Mouse (Mus musculus): Measurements from ENCODE around the gene Pbx4. TPM values are rescaled to one million over a fixed set of nuclear protein-coding genes. Genes with fewer than 3 reads are reported as not detected.

Gene Pbx4
- polyA plus RNA-seq, 1 experiment = 9.7 TPM

GRCm38 (mm10) chr8:69902163-69903062 is 70.1 kb downstream of the Pbx4 start, which contains the start of the genes Tssk6, Ndufa13 and Yjefn3:
Gene Tssk6 (plus strand): TSS chr8:69902184.
Gene Ndufa13 (minus strand): TSS chr8:69902558.
Gene Yjefn3 (minus strand): TSS chr8:69902712.
- Histone ChIP-seq H3K27ac (ENCODE audit: control insufficient read depth, insufficient read depth, low read depth, low read length, poor library complexity) (peak within 1 kb of the TSS; percentile 94), H3K4me1 (ENCODE audit: control insufficient read depth, insufficient read depth, low read length) (no peaks in the 10 kb centered on the region; the same call in 1 of the 2 replicates), H3K4me3 (replicated peaks; ENCODE audit: control insufficient read depth, low read depth, low read length) (peak within 1 kb of the TSS; percentile 88)
- 3% methylated on average over 89 of the region's 89 CpGs for WGBS
- TF ChIP-seq CTCF (IDR thresholded peaks at IDR 0.05; ENCODE audit: control insufficient read depth, insufficient read depth, low read length) (no peak), POLR2A (IDR thresholded peaks at IDR 0.05; ENCODE audit: borderline replicate concordance, control insufficient read depth, low read depth, low read length) (0 out of 2 replicates have a peak, but pooled peaks have one; percentile 39)

- under 1% methylated on average over 45 of the region's 45 CpGs for WGBS
- H3K4me1 ChIP-seq (ENCODE audit: control insufficient read depth, insufficient read depth, low read length) = no peaks in the 10 kb centered on the region; the same call in 1 of the 2 replicates
- TF ChIP-seq POLR2A (IDR thresholded peaks at IDR 0.05; ENCODE audit: borderline replicate concordance, control insufficient read depth, low read depth, low read length) (peak; percentile 66; the same call in 1 of the 2 replicates), CTCF (IDR thresholded peaks at IDR 0.05; ENCODE audit: control insufficient read depth, insufficient read depth, low read length) (no peak)
- peak overlapping the region; percentile 88 for H3K4me3 ChIP-seq (replicated peaks; ENCODE audit: control insufficient read depth, low read depth, low read length)
- H3K27ac ChIP-seq (ENCODE audit: control insufficient read depth, insufficient read depth, low read depth, low read length, poor library complexity) = peak overlapping the region; percentile 94
Measured at GRCm38 (mm10) chr8:69903063-69903542, 70.8 kb downstream of the Pbx4 start.

- H3K27ac ChIP-seq (ENCODE audit: control insufficient read depth, insufficient read depth, low read depth, low read length, poor library complexity) = no peak overlapping the region
- 85% methylated on average over 8 of the region's 8 CpGs for WGBS
- TF ChIP-seq CTCF (IDR thresholded peaks at IDR 0.05; ENCODE audit: control insufficient read depth, insufficient read depth, low read length) (no peak), POLR2A (IDR thresholded peaks at IDR 0.05; ENCODE audit: borderline replicate concordance, control insufficient read depth, low read depth, low read length) (no peak)
- no peaks in the 10 kb centered on the region; the same call in 1 of the 2 replicates for H3K4me1 ChIP-seq (ENCODE audit: control insufficient read depth, insufficient read depth, low read length)
- no peak overlapping the region for H3K4me3 ChIP-seq (replicated peaks; ENCODE audit: control insufficient read depth, low read depth, low read length)
Measured at GRCm38 (mm10) chr8:69904096-69904495, 71.8 kb downstream of the Pbx4 start.

GRCm38 (mm10) chr8:69906260-69906659 is 74.0 kb downstream of the Pbx4 start:
- 82% methylated on average over 2 of the region's 2 CpGs for WGBS
- Histone ChIP-seq H3K4me3 (replicated peaks; ENCODE audit: control insufficient read depth, low read depth, low read length) (no peak overlapping the region), H3K27ac (ENCODE audit: control insufficient read depth, insufficient read depth, low read depth, low read length, poor library complexity) (no peak overlapping the region), H3K4me1 (ENCODE audit: control insufficient read depth, insufficient read depth, low read length) (no peaks in the 10 kb centered on the region)
- TF ChIP-seq POLR2A (IDR thresholded peaks at IDR 0.05; ENCODE audit: borderline replicate concordance, control insufficient read depth, low read depth, low read length) (no peak), CTCF (IDR thresholded peaks at IDR 0.05; ENCODE audit: control insufficient read depth, insufficient read depth, low read length) (no peak)

DNA sequence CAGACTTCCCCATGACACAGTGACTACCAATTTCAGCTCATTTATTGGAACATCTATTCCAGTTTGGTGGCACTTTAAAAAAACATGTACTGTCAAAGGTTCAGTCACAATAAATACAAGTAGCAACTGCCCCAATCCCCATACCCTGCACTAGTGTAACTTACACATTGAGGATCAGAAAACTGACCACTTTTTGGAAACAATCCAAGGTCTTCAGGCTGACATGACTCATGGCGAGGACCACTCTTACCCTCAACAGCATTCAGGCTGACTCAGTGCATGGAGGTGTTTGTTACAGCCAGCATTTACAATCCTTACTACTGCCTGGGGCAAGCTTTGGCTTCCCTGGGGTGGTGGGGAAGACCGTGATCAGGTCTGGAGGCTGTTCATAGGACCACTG is 74.8 kb downstream of the Pbx4 start:
- H3K27ac ChIP-seq (ENCODE audit: control insufficient read depth, insufficient read depth, low read depth, low read length, poor library complexity) = no peak overlapping the region
- 73% methylated on average over 2 of the region's 2 CpGs for WGBS
- H3K4me1 ChIP-seq (ENCODE audit: control insufficient read depth, insufficient read depth, low read length) = no peaks in the 10 kb centered on the region
- no peak overlapping the region for H3K4me3 ChIP-seq (replicated peaks; ENCODE audit: control insufficient read depth, low read depth, low read length)
- TF ChIP-seq POLR2A (IDR thresholded peaks at IDR 0.05; ENCODE audit: borderline replicate concordance, control insufficient read depth, low read depth, low read length) (no peak), CTCF (IDR thresholded peaks at IDR 0.05; ENCODE audit: control insufficient read depth, insufficient read depth, low read length) (no peak)

DNA sequence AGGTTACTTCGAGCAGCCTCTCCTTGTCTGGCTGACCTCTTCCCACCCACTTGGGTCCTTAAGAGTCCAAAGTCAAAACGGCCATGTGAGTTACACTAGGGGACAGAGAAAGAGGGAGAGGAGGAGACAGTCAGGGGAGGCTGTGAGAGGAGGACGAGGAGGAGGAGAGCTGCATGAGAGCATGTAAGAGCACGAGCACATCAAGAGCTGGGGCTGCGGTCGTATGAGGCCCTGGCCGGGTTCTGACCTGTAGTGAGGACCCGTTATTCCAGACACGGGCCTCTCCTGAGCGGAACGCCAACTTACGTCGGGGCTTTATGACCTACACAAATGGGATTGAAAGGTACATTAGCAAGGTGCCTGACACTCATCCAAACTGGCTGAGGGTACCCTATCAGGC is 79.6 kb downstream of the Pbx4 start:
- H3K4me3 ChIP-seq (replicated peaks; ENCODE audit: control insufficient read depth, low read depth, low read length) = no peak overlapping the region
- no peaks in the 10 kb centered on the region for H3K4me1 ChIP-seq (ENCODE audit: control insufficient read depth, insufficient read depth, low read length)
- no peak for TF ChIP-seq POLR2A (IDR thresholded peaks at IDR 0.05; ENCODE audit: borderline replicate concordance, control insufficient read depth, low read depth, low read length)
- no peak for TF ChIP-seq CTCF (IDR thresholded peaks at IDR 0.05; ENCODE audit: control insufficient read depth, insufficient read depth, low read length)
- 86% methylated on average over 13 of the region's 13 CpGs for WGBS
- no peak overlapping the region for H3K27ac ChIP-seq (ENCODE audit: control insufficient read depth, insufficient read depth, low read depth, low read length, poor library complexity)

- Histone ChIP-seq H3K27ac (ENCODE audit: control insufficient read depth, insufficient read depth, low read depth, low read length, poor library complexity) (no peak overlapping the region; the same call in 1 of the 2 replicates), H3K4me3 (replicated peaks; ENCODE audit: control insufficient read depth, low read depth, low read length) (no peak overlapping the region), H3K4me1 (ENCODE audit: control insufficient read depth, insufficient read depth, low read length) (no peaks in the 10 kb centered on the region)
- 90% methylated on average over 12 of the region's 12 CpGs for WGBS
- no peak for TF ChIP-seq CTCF (IDR thresholded peaks at IDR 0.05; ENCODE audit: control insufficient read depth, insufficient read depth, low read length)
- TF ChIP-seq POLR2A (IDR thresholded peaks at IDR 0.05; ENCODE audit: borderline replicate concordance, control insufficient read depth, low read depth, low read length) = no peak
Measured at GRCm38 (mm10) chr8:69912478-69913074, 80.3 kb downstream of the Pbx4 start.

- Histone ChIP-seq H3K4me1 (ENCODE audit: control insufficient read depth, insufficient read depth, low read length) (no peaks in the 10 kb centered on the region), H3K27ac (ENCODE audit: control insufficient read depth, insufficient read depth, low read depth, low read length, poor library complexity) (no peak overlapping the region), H3K4me3 (replicated peaks; ENCODE audit: control insufficient read depth, low read depth, low read length) (no peak overlapping the region)
- 86% methylated on average over 4 of the region's 4 CpGs for WGBS
- TF ChIP-seq POLR2A (IDR thresholded peaks at IDR 0.05; ENCODE audit: borderline replicate concordance, control insufficient read depth, low read depth, low read length) (no peak), CTCF (IDR thresholded peaks at IDR 0.05; ENCODE audit: control insufficient read depth, insufficient read depth, low read length) (no peak)
Measured at GRCm38 (mm10) chr8:69914526-69914925, 82.2 kb downstream of the Pbx4 start.

All from bone marrow, adult 2 months (tissue).